Mouse (Mus musculus): ENCODE measurements at regions not wholly inside any gene's neighbourhood (a gene's known extent, or its start where the extent isn't known, plus 50 kb on each side); places are given as distances from the start of the nearest gene placed in this dataset.

- TF ChIP-seq CTCF (IDR thresholded peaks at IDR 0.05; ENCODE audit: low read depth), result no peak
- TF ChIP-seq EP300 (IDR thresholded peaks at IDR 0.05; ENCODE audit: low read depth), result no peak
Measured at GRCm38 (mm10) chr10:67657305-67657704, 108.5 kb upstream of the Ado start.

All from heart, postnatal 0 days (tissue).